Mouse (Mus musculus) CH12.LX (cell line): Measurements from ENCODE around the gene Krt42.

Source experiments
- CHD1 ChIP-seq: IDR thresholded peaks from 2 replicates; pipeline ENCODE4 v1.6.1; 2012; ENCODE audit warnings: low read depth, low read length, improper control_type of control experiment, inconsistent platforms
- CTCF ChIP-seq, 2 experiments: IDR thresholded peaks in 1 of 2; conservative IDR thresholded peaks in 1 of 2; 2 replicates each; pipeline ENCODE4 v1.5.1; 2011 to 2012; ENCODE audit warnings: low read depth in 2 of 2, low read length in 2 of 2, improper control_type of control experiment in 1 of 2, inconsistent platforms in 1 of 2, mild to moderate bottlenecking in 1 of 2, moderate library complexity in 1 of 2
- EP300 ChIP-seq: IDR thresholded peaks from 2 replicates; pipeline ENCODE4 v1.6.1; 2011; ENCODE audit warnings: low read length, improper control_type of control experiment
- GABPA ChIP-seq: IDR thresholded peaks from 2 replicates; pipeline ENCODE4 v1.6.1; 2012; ENCODE audit warnings: low read depth, low read length, improper control_type of control experiment, inconsistent platforms; ENCODE audit not compliant: insufficient replicate concordance
- MEF2A ChIP-seq: IDR thresholded peaks from 2 replicates; pipeline ENCODE4 v1.6.1; 2014; ENCODE audit warnings: low read depth, mild to moderate bottlenecking, inconsistent platforms, low read length, improper control_type of control experiment, borderline replicate concordance
- MXI1 ChIP-seq: IDR thresholded peaks from 2 replicates; pipeline ENCODE4 v1.6.1; 2011; ENCODE audit warnings: mild to moderate bottlenecking, low read depth, low read length, improper control_type of control experiment
- NRF1 ChIP-seq: IDR thresholded peaks from 2 replicates; pipeline ENCODE4 v1.6.1; 2014; ENCODE audit warnings: low read depth, mild to moderate bottlenecking, inconsistent platforms, low read length, improper control_type of control experiment, moderate library complexity
- POLR2A ChIP-seq: IDR thresholded peaks from 2 replicates; pipeline ENCODE4 v1.6.1; 2011; ENCODE audit warnings: low read depth, mild to moderate bottlenecking, improper control_type of control experiment, low read length
- USF1 ChIP-seq: IDR thresholded peaks from 2 replicates; pipeline ENCODE4 v1.6.1; 2014; ENCODE audit warnings: low read depth, mild to moderate bottlenecking, inconsistent platforms, low read length, improper control_type of control experiment

DNA sequence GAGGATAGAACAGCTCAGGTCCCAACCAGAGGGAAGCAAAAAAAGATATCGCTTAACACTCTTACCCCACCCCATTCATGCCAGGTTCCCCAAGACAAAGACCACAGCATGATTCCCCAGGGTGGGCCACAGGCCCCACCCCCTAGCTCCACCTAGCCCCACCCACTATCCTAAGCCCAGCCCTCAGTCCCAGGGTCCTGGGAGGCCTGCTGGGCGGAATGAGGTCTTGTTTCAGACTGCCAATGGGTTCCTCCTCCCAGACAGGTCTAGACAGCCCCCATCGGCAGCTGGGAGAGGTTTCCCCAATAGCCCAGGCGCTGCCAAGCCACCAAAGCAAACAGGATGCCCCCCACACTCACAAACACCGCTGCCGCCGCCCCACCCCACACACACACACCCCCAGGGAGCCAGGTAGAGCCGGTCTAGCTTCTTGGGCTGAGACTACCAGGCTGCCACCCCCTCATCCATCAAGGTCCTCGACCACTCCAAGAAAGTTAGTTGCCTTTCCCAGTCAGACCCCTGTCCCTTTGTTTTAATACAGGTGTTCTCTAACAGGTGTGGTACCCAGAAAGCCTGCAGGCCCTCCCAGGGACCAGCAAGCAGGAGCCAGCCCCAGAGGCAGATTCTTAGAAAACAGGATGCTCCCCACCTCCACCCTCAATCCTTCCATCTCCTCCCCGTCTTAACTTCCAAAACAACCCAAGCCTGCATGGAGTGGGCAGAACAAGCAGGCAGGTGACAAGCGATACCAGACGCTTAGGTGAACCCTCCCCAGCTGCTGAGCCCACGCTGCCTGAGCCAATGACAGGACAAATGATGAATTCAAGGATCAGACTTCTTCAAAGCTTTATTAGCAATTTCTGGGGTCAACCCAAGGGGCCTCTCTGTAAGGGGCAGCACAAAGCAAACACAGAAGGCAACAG, 7.4 kb downstream of the Krt42 start:
- TF ChIP-seq EP300: no peak
- TF ChIP-seq CTCF (conservative IDR thresholded peaks at IDR 0.05 in 1 of 2, IDR thresholded peaks at IDR 0.05 in 1 of 2; ENCODE audit: low read depth in 2 of 2, low read length in 2 of 2): no peak
- no peak for TF ChIP-seq CHD1
- no peak for TF ChIP-seq MXI1
- TF ChIP-seq MEF2A: no peak
- TF ChIP-seq POLR2A: no peak
- no peak for TF ChIP-seq NRF1
- TF ChIP-seq GABPA: no peak
- TF ChIP-seq USF1: no peak
